Mouse (Mus musculus) limb, embryonic 10.5 days (tissue): Measurements from ENCODE around the gene Tgif2. TPM values are rescaled to one million over a fixed set of nuclear protein-coding genes. Genes with fewer than 3 reads are reported as not detected.
"Not testable (repeated sequence)": the region's sequence is repeated elsewhere in the genome, so short reads cannot be mapped to it uniquely, and the experiment has no call there.

Experiments
- DNase-seq: peaks from one replicate; pipeline ENCODE4 v3.0.0-alpha.2; 2017; ENCODE audit warnings: low spot score
- H3K27ac ChIP-seq: fragments of 300-500 bp; sonication (generic); 2 replicates; pipeline ENCODE4 v1.5.1; 2016; ENCODE audit warnings: mild to moderate bottlenecking
- H3K27me3 ChIP-seq: fragments of 300-500 bp; sonication (generic); 2 replicates; pipeline ENCODE4 v1.6.1; 2016; ENCODE audit warnings: low read depth, mild to moderate bottlenecking; ENCODE audit not compliant: poor library complexity, severe bottlenecking
- H3K36me3 ChIP-seq: fragments of 300-500 bp; sonication (generic); 2 replicates; pipeline ENCODE4 v1.6.1; 2016; ENCODE audit warnings: mild to moderate bottlenecking, moderate library complexity
- H3K4me1 ChIP-seq: fragments of 300-500 bp; sonication (generic); 2 replicates; pipeline ENCODE4 v1.6.1; 2016
- H3K4me3 ChIP-seq: fragments of 300-500 bp; sonication (generic); 2 replicates; pipeline ENCODE4 v1.5.1; 2016; ENCODE audit warnings: mild to moderate bottlenecking, moderate library complexity
- H3K9me3 ChIP-seq: fragments of 300-500 bp; sonication (generic); replicated peaks from 2 replicates; pipeline ENCODE4 v1.6.1; 2016; ENCODE audit warnings: mild to moderate bottlenecking
- WGBS: fragments of 180-500 bp; shearing (Covaris S2); methylation state at CpG from one replicate; pipeline ENCODE4 v1.1.7; 2016; 5-methylcytosine and 5-hydroxymethylcytosine counted together
- polyA plus RNA-seq: library from polyadenylated mRNA; unstranded; fragments of >200 nt; fragmentation: Nextera tagmentation; extraction: Ambion mirVana; gene quantifications from 2 replicates; pipeline ENCODE4 v1.2.1, GENCODE M21; 2016

The Tgif2 gene
- 104 and 109 TPM in 2 replicates for polyA plus RNA-seq

GRCm38 (mm10) chr2:156839319-156840191 is at the start of gene Tgif2:
Gene Tgif2, plus strand, starts transcription at chr2:156840007.
- peaks cover 52% of the 10 kb centered on the region for H3K36me3 ChIP-seq
- peak within 1 kb of the TSS; percentile 96 for H3K4me3 ChIP-seq
- H3K27ac ChIP-seq, result peak within 1 kb of the TSS; percentile 98
- DNase-seq, result peak; percentile 99
- no peaks in the 10 kb centered on the region for H3K9me3 ChIP-seq
- no peaks in the 10 kb centered on the region for H3K27me3 ChIP-seq
- WGBS, result under 1% methylated on average over 56 of the region's 61 CpGs
- H3K4me1 ChIP-seq, result peaks cover 51% of the 10 kb centered on the region

DNA sequence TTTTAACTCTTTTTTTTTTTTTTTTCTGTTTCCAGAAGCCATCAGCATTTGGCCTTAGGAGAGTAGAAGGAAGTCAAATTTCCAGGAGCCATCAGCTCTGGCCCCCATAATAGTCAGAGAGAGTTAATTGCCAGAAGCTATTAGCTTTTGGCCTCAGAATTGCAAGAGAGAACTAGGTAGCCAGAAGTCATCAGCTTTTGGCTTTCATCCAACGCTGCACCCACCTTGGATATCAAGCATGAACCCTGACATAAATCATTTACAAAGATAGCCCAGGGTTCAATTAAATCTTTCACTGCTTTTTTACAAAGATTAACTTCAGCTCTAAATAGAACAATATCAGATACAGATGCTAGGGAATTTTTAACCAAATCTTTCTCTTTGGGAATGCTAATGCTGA is 41.3 kb upstream of the Tgif2 start:
- no peak overlapping the region for H3K4me3 ChIP-seq
- no peaks in the 10 kb centered on the region for H3K27me3 ChIP-seq
- H3K36me3 ChIP-seq, result no peaks in the 10 kb centered on the region
- DNase-seq, result no peak
- 93% methylated on average over 1 of the region's 1 CpGs for WGBS
- H3K4me1 ChIP-seq, result no peaks in the 10 kb centered on the region; the same call in none of the 2 replicates
- no peaks in the 10 kb centered on the region for H3K9me3 ChIP-seq
- no peak overlapping the region for H3K27ac ChIP-seq

GRCm38 (mm10) chr2:156801045-156801444 is 38.8 kb upstream of the Tgif2 start:
- 86% methylated on average over 4 of the region's 4 CpGs for WGBS
- Histone ChIP-seq H3K9me3 (no peaks in the 10 kb centered on the region), H3K36me3 (no peaks in the 10 kb centered on the region), H3K27me3 (no peaks in the 10 kb centered on the region), H3K4me1 (no peaks in the 10 kb centered on the region; the same call in none of the 2 replicates), H3K27ac (no peak overlapping the region), H3K4me3 (no peak overlapping the region)
- DNase-seq, result no peak

DNA sequence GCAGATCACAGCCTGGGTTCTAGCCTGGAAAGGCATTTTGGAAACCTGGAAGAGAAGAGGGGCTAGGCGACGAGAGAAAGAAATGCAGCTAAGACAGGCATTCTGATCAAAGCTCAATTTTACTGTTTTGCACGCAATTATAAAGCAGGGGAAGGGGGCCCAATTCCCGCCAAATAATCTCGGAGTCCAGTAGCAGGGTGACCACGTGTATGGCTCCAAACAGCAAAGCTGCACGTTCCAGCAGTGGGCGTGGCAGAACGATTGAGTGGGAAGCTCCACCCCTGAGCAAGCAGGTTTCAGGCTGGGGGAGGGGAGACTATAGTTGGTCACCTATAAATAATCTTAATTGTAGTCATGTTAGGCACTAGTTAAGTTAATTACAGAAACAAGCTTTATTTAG is 37.7 kb upstream of the Tgif2 start:
- DNase-seq, result not testable (repeated sequence)
- WGBS, result 55% methylated on average over 9 of the region's 9 CpGs

DNA sequence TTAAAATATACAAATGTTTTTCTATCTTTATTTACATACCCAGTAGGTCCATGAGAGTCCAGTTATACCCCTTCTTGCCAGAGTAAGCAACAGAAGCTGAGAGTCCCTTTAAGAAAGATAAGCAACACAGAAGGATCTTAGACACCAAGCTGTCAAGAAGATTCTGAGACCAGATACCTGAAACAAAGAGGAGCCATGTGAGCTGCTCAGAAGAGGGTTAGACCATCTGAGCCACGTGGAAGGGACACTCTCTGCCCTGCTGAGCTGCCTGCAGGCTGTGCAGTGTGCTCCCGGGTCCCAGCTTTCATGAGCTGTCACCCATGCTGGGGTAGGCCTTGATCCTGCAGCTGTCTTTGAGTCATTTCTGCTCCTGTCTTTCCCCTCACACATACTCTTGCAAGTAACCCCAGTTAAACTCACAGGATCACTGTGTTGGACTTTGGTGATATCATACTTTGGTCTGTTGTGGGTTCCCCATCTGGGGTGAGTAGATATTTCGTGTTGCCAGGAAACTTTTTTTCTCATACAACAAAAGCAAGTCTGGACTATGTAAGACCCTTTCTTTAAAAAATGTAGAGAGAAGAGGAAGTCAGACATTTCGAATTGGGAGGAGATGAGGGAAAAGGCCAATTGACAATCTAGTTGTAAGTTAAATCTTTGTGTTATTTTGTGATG is 36.0 kb upstream of the Tgif2 start:
- Histone ChIP-seq H3K4me1 (no peaks in the 10 kb centered on the region; the same call in none of the 2 replicates), H3K9me3 (no peaks in the 10 kb centered on the region), H3K27ac (no peak overlapping the region), H3K27me3 (no peaks in the 10 kb centered on the region), H3K4me3 (no peak overlapping the region), H3K36me3 (no peaks in the 10 kb centered on the region)
- no peak for DNase-seq
- WGBS, result 72% methylated on average over 4 of the region's 4 CpGs

More for the DNA sequence above, 37.7 kb upstream of the Tgif2 start:
- not testable (repeated sequence) for H3K36me3 ChIP-seq, H3K27me3 ChIP-seq, H3K9me3 ChIP-seq, H3K27ac ChIP-seq, H3K4me3 ChIP-seq, H3K4me1 ChIP-seq

- Histone ChIP-seq H3K4me3 (no peak overlapping the region), H3K27ac (no peak overlapping the region), H3K9me3 (no peaks in the 10 kb centered on the region), H3K4me1 (peaks cover under 1% of the 10 kb centered on the region), H3K36me3 (no peaks in the 10 kb centered on the region), H3K27me3 (no peaks in the 10 kb centered on the region)
- 91% methylated on average over 4 of the region's 4 CpGs for WGBS
- no peak for DNase-seq
Observed at GRCm38 (mm10) chr2:156804589-156804988, 35.2 kb upstream of the Tgif2 start.

GRCm38 (mm10) chr2:156806886-156807285 is 32.9 kb upstream of the Tgif2 start:
- Histone ChIP-seq H3K9me3 (no peaks in the 10 kb centered on the region), H3K4me1 (peaks cover 8% of the 10 kb centered on the region), H3K27me3 (no peaks in the 10 kb centered on the region), H3K36me3 (no peaks in the 10 kb centered on the region), H3K4me3 (no peak overlapping the region), H3K27ac (no peak overlapping the region)
- 79% methylated on average over 6 of the region's 6 CpGs for WGBS
- no peak for DNase-seq

DNA sequence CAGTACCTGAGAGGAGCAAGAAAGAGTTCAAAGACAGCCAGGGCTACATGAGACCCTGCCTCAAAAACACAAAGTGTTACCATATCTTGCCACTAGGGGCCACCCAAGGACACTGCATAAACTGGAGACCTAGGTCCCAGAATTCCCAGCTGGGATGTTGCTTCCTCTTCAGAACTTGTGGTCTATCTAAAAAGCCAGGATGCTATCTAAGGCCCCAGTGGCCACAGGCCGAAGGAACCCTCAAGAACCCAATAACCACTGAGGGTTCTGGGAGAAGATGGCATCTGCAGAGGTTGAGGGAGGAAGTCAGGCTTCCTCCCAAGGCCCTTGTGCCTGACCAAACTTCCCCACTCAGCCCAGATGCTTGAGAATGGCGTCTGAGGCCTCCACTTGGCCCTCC is 30.2 kb upstream of the Tgif2 start:
- Histone ChIP-seq H3K27ac (peak overlapping the region; percentile 46; the same call in 1 of the 2 replicates), H3K36me3 (no peaks in the 10 kb centered on the region)

GRCm38 (mm10) chr2:156810716-156811115 is 29.1 kb upstream of the Tgif2 start:
- DNase-seq, result no peak
- peaks cover 31% of the 10 kb centered on the region for H3K4me1 ChIP-seq
- H3K36me3 ChIP-seq, result no peaks in the 10 kb centered on the region
- no peaks in the 10 kb centered on the region for H3K27me3 ChIP-seq
- H3K27ac ChIP-seq, result no peak overlapping the region
- no peak overlapping the region for H3K4me3 ChIP-seq
- 95% methylated on average over 10 of the region's 10 CpGs for WGBS
- H3K9me3 ChIP-seq, result no peaks in the 10 kb centered on the region

More for the DNA sequence above, 30.2 kb upstream of the Tgif2 start:
- DNase-seq, result peak; percentile 51
- Histone ChIP-seq H3K27me3 (no peaks in the 10 kb centered on the region), H3K9me3 (no peaks in the 10 kb centered on the region), H3K4me1 (peaks cover 19% of the 10 kb centered on the region), H3K4me3 (no peak overlapping the region)
- 59% methylated on average over 2 of the region's 2 CpGs for WGBS

DNA sequence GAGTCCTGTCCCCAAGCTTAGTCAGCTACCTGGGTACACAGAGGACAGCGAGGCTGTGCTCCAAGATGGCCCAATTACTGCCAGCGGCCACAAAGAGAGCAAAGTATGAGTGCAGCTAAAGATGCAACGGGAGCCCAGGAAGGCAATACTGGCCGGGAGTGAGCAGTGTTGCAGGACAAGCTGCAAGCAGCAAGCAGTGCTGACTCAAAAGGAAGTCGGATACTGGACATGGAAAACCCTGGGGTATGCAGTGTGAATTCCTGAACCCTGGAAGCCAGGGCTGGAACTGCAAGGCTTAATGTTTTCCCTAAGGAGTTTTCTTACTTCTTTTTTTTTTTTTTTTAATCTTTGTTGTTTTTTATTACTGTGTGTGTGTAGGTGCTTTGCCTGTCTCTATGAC is 28.3 kb upstream of the Tgif2 start:
- Histone ChIP-seq H3K36me3 (no peaks in the 10 kb centered on the region), H3K27ac (no peak overlapping the region), H3K4me3 (no peak overlapping the region), H3K27me3 (no peaks in the 10 kb centered on the region), H3K4me1 (peaks cover 36% of the 10 kb centered on the region), H3K9me3 (no peaks in the 10 kb centered on the region)
- WGBS, result 75% methylated on average over 5 of the region's 5 CpGs
- DNase-seq, result no peak

DNA sequence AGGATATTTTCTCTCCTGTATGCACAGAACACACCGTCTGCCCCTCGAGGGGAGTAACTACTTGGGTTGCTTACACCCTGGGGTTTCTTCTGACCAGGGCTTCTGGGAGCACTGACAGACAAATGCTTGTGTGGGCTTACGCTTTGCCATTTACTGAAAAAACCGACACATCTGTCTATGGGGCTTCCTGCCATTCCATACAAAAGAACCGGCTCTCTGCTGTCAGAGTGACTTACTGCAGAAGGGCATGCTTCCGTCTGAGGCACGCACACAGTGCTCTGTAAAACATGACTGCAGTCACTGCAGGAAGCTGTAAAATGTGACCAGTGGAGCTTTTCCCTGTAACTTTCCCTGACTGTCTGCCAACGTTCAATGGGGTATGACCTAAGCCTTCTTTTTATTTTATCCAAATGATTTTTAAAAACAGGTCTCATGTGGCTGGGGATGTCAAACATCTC is 25.4 kb upstream of the Tgif2 start:
- H3K4me1 ChIP-seq, result peaks cover 36% of the 10 kb centered on the region
- H3K4me3 ChIP-seq, result no peak overlapping the region
- DNase-seq, result peak; percentile 42
- 16% methylated on average over 8 of the region's 8 CpGs for WGBS
- no peaks in the 10 kb centered on the region for H3K9me3 ChIP-seq
- H3K27ac ChIP-seq, result peak overlapping the region; percentile 73; the same call in 1 of the 2 replicates
- H3K27me3 ChIP-seq, result no peaks in the 10 kb centered on the region
- no peaks in the 10 kb centered on the region for H3K36me3 ChIP-seq

- Histone ChIP-seq H3K36me3 (no peaks in the 10 kb centered on the region), H3K4me3 (no peak overlapping the region), H3K4me1 (peaks cover 32% of the 10 kb centered on the region), H3K27me3 (no peaks in the 10 kb centered on the region), H3K9me3 (no peaks in the 10 kb centered on the region), H3K27ac (peak overlapping the region; percentile 73)
- WGBS, result 39% methylated on average over 5 of the region's 5 CpGs
- DNase-seq, result no peak
Observed at GRCm38 (mm10) chr2:156814893-156815292, 24.9 kb upstream of the Tgif2 start.

- H3K9me3 ChIP-seq, result no peaks in the 10 kb centered on the region
- H3K4me3 ChIP-seq, result no peak overlapping the region
- no peak for DNase-seq
- WGBS, result 56% methylated on average over 3 of the region's 3 CpGs
- H3K27me3 ChIP-seq, result no peaks in the 10 kb centered on the region
- no peaks in the 10 kb centered on the region for H3K36me3 ChIP-seq
- peak overlapping the region; percentile 73 for H3K27ac ChIP-seq
- peaks cover 30% of the 10 kb centered on the region for H3K4me1 ChIP-seq
Observed at GRCm38 (mm10) chr2:156815412-156815811, 24.4 kb upstream of the Tgif2 start.
